Mouse (Mus musculus) myocyte (in vitro differentiated cells): ENCODE data around the gene Rpl3.

Experiments
- CEBPB ChIP-seq: IDR thresholded peaks from 2 replicates; pipeline ENCODE4 v1.6.1; 2011; ENCODE audit warnings: mild to moderate bottlenecking, moderate library complexity; ENCODE audit not compliant: poor library complexity, insufficient read depth, severe bottlenecking
- MAX ChIP-seq: IDR thresholded peaks from one replicate; pipeline ENCODE4 v1.6.1; 2011; ENCODE audit warnings: low read depth, mild to moderate bottlenecking, control low read depth
- MYOD1 ChIP-seq, 3 experiments: IDR thresholded peaks; one replicate each; pipeline ENCODE4 v1.6.1; 2011; ENCODE audit warnings: control low read depth in 2 of 3, low read depth in 2 of 3, mild to moderate bottlenecking in 2 of 3, moderate library complexity in 1 of 3; ENCODE audit not compliant: insufficient read length in 2 of 3, control insufficient read depth in 1 of 3
- POLR2A ChIP-seq: IDR thresholded peaks from one replicate; pipeline ENCODE4 v1.6.1; 2011; ENCODE audit warnings: low read depth, mild to moderate bottlenecking, control low read depth, moderate library complexity; ENCODE audit not compliant: insufficient read length
- TCF12 ChIP-seq: IDR thresholded peaks from one replicate; pipeline ENCODE4 v1.6.1; 2011; ENCODE audit warnings: mild to moderate bottlenecking, control low read depth; ENCODE audit not compliant: poor library complexity, insufficient read depth, severe bottlenecking
- TCF3 ChIP-seq: IDR thresholded peaks from one replicate; pipeline ENCODE4 v1.6.1; 2011; ENCODE audit warnings: low read depth, control low read depth; ENCODE audit not compliant: insufficient read length
- USF1 ChIP-seq: IDR thresholded peaks from one replicate; pipeline ENCODE4 v1.6.1; 2011; ENCODE audit warnings: low read depth, mild to moderate bottlenecking, control low read depth, moderate library complexity

- no peak for TF ChIP-seq USF1
- TF ChIP-seq POLR2A: peak; percentile 68
- TF ChIP-seq MAX: peak; percentile 5
- peak in 1 of 3 experiments; percentile 43 for TF ChIP-seq MYOD1 (IDR thresholded peaks at IDR 0.05; ENCODE audit: control insufficient read depth in 1 of 3, insufficient read length in 2 of 3, low read depth in 2 of 3)
- TF ChIP-seq TCF3: no peak
- no peak for TF ChIP-seq TCF12
- TF ChIP-seq CEBPB: no peak
These were observed 41.4 kb upstream of the Rpl3 start, which contains the start of gene Tab1 for GRCm38 (mm10) chr15:80132993-80133586.
